Mouse (Mus musculus) spleen, embryonic (tissue): Measurements from ENCODE around the gene Ssbp3.

Experiments used
- CTCF ChIA-PET: fragments of 350-600 bp; sonication (Branson Sonifier 250); formaldehyde crosslinking; loops from one replicate; lab custom pipeline; 2022; lab: Charles Lee

Ssbp3 gene

GRCm38 (mm10) chr4:106933813-106934482 is 23.4 kb downstream of the Ssbp3 start:
- CTCF ChIA-PET: interaction anchor here (0.6 kb wide), 1 partner anchor 1714 kb away, joined by 8 read pairs; no protein-coding TSS in a partner anchor

DNA sequence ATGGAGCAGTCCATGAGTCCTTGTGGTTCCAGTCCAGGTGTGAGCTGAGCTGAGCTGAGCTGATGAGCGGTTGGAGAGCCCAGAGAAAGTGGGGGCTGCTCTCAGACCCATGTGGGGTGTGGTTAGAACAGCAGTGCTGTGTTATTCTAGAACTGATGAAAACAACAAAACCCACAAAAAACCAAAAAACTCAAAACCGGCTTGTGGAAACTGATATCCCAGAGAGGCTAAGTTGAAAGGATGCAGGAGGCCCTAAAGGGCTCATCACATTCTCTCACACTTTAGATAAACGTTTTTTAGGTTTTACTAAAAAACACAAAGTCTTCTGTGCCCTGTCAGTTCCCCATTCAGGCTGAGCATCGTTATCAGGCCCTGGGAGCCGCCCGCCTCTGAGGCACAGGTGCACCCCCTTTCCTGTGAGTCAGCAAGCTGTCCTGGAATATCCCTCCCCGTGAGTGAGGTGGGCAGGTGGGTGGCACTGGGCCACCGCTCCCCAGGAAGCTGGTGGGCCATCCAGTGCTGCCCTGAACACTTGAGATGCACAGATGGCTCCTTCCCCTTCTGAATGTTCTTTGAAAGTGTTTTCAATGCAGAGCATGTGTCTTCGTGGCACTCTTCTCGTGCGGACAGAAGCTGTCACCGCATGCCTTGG is 24.6 kb downstream of the Ssbp3 start:
- CTCF ChIA-PET: no interaction called here

DNA sequence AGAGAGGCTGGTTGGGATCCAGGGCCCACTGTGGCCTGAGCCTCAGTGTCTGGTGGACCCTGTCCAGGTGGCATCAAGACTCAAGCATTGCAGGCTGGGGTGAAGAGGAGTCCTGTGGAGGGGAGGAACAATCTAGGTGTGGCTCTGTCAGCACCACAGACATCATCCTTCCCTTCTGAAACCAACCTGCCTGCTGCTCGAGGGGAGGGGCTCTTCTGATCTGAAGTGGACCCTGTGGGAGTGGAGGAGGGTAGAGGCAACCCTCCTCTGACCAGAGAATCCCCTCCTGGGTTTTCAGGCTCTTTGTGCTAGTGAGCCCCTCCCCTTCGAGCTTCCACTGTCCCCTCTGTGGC is 25.1 kb downstream of the Ssbp3 start:
- CTCF ChIA-PET: no interaction called here

GRCm38 (mm10) chr4:106936041-106936440 is 25.5 kb downstream of the Ssbp3 start:
- CTCF ChIA-PET: no interaction called here

- CTCF ChIA-PET: no interaction called here
Observed at GRCm38 (mm10) chr4:106936741-106937140, 26.2 kb downstream of the Ssbp3 start.

DNA sequence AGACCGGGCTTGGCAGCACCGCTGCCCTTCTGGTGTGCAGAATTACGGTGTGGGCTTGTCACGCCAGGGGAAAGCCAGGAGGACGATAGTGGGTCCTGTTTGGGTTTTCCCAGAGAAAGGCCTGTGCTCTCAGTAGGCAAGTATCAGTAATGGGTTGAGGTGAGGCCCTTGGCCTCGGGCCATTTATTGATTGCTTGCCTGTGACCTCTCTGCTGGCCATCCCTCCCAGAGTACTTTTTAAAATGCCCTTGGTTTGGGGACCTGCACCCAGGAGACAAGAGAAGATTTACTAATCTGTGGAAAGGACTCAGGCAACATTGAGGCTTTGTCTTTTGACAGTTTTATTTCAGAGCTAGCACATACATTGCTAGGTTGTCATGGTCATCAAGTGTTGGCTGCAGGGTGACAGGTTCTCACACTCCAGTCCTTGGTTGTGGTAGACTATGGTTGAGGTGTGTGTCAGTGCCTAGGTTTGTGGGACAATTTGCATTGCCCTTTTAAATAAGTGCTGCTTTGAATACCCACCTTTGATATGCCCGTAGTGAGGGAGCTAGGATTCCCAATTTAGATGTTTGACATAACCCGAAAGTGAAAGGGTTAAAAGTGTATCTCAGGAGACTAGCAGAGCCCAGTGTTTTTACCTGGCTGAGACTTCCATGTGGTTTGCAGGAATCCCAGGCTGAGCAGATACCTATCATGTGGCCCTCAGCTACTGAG is 28.2 kb downstream of the Ssbp3 start:
- CTCF ChIA-PET: no interaction called here

- CTCF ChIA-PET: no interaction called here
Observed at GRCm38 (mm10) chr4:106939223-106939918, 28.9 kb downstream of the Ssbp3 start.

DNA sequence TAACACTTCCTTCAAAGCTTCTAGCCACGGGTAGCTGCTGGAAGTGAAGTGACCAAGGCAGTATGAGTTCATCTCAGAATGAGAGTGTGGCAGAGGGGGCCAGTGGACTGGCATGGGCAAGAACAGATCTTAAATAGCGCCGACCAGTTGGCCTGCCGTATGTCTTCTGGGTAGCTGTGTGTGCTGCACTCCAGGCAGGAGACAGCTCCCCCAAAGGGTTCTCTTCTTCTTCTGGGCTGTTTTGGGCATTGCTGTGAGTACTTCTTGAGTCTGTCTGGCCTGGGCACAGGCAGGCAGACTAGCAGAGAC is 29.4 kb downstream of the Ssbp3 start:
- CTCF ChIA-PET: no interaction called here

DNA sequence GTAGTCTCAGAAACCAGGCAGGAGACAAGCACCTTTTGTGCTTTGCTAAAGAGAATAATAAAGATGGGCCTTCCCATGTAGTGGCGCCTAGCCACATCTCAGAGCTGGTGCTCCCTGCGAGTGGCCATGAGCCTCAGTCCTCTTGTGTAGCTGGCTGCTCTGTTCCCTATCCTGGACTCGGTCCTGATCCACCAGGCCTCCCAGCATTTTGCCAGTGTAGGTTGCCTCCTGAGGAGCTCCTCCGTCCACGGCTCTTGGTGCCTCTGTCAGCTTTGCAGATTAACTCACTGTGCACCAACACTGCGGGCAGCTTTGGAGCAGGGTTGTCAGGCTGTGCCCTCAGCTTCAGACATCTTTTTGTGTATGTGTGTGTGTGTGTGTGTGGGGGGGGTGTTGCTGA is 30.4 kb downstream of the Ssbp3 start:
- CTCF ChIA-PET: no interaction called here

DNA sequence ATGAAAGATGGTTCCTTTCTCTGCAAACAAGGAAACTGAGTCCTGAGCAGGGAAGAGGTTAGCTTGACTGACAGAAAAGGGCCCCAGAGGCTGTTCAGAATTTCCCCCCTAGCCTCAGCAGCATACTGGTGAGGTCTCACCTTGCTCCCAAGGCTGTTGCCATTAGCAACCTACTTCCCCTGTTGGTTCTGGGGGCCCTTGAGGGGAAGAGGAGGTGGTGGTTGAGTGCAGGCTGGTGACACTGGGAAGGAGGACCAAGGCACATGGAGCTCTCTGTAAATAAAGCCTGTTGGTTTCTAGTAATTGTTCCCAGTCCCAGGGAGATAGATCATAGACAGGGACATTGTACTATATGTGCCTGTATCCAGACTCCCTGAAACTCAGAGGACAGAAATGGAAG is 31.0 kb downstream of the Ssbp3 start:
- CTCF ChIA-PET: no interaction called here

- CTCF ChIA-PET: no interaction called here
Observed at GRCm38 (mm10) chr4:106942491-106942890, 32.0 kb downstream of the Ssbp3 start.

GRCm38 (mm10) chr4:106943627-106944026 is 33.1 kb downstream of the Ssbp3 start:
- CTCF ChIA-PET: interaction anchor here (0.6 kb wide), 1 partner anchor 1165 kb away, joined by 4 read pairs; no protein-coding TSS in a partner anchor

DNA sequence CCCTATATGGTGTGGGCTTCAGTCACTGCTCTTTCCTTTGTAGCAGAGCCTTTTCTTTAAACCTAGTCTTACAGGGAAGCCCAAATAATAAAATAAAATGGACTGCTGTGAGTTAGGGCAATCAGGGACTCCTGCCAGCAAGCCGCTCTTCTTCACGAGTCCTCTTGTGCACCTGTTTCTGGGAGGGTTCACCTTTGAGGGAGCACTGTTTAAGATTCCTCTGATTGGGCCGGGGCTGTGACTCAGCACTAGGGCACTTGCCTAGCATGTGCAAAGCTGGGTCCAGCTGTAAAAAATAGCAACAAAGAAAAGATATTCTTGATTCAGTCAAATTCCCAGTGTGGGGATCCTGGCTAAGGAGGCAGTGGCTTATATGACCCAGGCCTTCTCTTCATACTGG is 34.4 kb downstream of the Ssbp3 start:
- CTCF ChIA-PET: no interaction called here

- CTCF ChIA-PET: interaction anchor here (0.6 kb wide), 1 partner anchor 295 kb away, joined by 3 read pairs; no protein-coding TSS in a partner anchor
Observed at GRCm38 (mm10) chr4:106947741-106948140, 37.2 kb downstream of the Ssbp3 start.

DNA sequence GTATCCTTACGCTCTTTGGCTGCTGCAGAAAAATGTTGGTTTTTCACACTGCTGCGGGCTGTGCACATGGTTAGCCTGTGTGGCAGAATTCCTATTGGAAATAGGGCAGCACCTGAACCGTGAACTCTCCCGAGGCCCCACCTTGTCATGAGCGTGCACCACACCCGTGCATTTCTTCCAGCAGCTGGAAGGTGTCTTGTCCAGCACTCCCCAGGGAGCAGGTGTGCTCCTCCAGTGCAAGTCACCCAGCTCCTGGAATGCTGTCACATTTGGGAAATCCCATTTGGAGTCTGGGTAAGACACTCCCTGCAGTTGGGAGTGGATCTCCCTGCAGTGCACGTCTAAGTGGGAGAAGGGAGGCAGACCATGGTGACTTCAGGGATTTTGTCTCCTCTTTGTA is 38.0 kb downstream of the Ssbp3 start:
- CTCF ChIA-PET: no interaction called here

- CTCF ChIA-PET: no interaction called here
Observed at GRCm38 (mm10) chr4:106949200-106949599, 38.7 kb downstream of the Ssbp3 start.

- CTCF ChIA-PET: no interaction called here
Observed at GRCm38 (mm10) chr4:106950801-106951200, 40.3 kb downstream of the Ssbp3 start.

DNA sequence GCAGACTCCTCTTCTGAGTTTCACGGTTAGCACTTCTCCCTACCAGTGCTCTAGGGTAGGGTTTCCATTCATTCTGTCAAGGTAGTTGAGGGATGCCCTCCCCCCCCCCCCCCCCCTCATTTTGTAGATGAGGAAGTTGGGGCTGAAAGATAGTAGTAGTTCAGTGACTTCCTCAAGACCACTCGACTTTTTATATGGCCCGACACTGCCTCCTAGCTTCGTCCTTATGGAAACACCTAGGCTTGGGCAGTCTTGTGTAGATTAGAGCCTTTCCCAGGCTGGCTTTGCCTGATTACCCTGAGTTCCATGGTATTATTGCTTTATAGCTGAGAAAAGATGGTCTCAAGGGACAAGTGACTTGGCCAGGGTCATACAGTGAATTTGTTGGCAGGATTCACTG is 41.0 kb downstream of the Ssbp3 start:
- CTCF ChIA-PET: no interaction called here

DNA sequence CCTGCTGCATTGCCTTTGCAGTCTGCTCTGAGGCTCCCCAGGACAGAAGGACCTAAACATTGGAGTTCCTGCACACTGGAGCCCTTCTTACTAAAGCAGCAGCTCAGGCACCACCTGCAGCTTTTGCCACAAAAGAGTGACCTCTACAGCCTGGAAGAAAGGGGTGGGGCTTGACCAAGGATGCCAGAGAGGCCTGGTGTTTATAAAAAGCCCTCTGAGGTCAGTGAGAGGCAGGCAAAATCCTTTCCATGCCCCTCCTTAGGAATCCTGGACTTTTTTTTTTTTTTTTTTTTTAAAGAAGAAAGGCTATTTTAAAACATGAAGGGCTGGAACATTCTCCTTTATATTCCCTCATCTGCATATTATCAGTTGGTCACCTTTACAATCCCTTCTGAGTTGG is 42.7 kb downstream of the Ssbp3 start:
- CTCF ChIA-PET: no interaction called here

GRCm38 (mm10) chr4:106953760-106954159 is 43.3 kb downstream of the Ssbp3 start:
- CTCF ChIA-PET: no interaction called here

- CTCF ChIA-PET: no interaction called here
Observed at GRCm38 (mm10) chr4:106955729-106956712, 45.5 kb downstream of the Ssbp3 start.
